Mouse (Mus musculus): Measurements from ENCODE around the gene Maf.

Maf gene

DNA sequence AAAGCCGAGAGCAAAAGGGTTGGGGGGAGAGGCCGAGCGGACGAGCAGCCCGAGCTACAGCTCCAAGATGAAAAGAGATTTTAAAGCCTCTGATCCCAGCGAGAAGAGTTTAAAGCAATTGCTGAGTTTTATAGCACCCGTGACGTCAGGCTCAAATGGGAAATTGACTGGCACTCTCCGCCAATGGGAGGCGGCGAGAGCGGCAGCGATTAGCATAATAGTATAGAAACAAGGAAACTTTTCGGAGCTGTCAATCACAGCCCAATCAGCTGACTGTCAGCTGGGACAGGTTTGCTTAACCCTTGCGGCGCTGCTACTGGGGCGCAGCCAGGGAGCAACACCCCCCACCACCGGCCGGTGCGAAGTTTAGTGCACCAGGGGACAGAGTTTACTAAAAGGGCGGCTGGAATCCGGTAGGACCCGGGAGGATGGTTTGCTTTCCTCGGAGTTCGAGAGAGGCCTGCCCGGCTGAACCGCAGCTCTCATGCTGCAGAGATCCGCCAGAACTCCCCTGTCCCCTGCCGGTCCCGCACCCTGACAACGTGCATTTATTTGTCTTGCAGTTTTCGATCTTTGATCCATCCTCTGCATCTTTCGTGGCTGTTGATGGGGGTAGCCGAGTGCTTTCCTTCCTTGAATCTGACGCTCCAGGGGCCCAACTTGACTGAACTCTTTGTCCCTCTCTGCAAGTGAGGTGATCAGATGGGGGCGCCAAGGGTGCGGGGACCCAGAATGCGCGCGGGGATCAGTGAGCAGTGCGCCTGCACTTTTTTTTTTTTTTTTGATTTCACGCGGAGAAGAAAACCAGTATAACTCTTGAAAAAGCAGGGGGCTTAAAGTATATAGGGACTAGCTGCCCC, at the start of gene Maf:
Maf (minus strand) TSS at position 64 of the 860 bp plus-strand sequence.
- DNase-seq (ENCODE audit: low spot score) = peak; percentile 98

DNA sequence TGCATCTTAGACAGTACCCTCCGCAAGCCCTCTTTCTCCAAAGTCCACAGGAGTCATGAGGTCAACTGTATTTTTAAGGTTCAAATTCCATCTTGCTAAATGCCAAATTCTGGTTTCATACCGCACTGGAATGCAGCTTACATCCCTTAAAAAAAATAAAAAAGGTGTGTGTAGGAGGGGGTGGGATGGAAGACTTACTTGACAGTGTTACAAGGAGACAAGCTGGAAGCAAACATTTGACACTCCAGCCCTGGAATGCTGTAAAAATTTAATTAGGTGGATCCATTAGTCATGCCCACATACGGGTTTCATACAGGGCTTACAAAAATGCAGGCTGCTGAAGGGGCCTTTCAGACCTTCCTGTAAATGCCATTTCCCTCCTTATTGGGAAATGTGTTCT, 49.4 kb upstream of the Maf start:
- no peak for DNase-seq (ENCODE audit: low spot score)

- peak; percentile 90 for DNase-seq (ENCODE audit: low spot score)
Measured at GRCm38 (mm10) chr8:115756027-115756426, 48.4 kb upstream of the Maf start.

DNA sequence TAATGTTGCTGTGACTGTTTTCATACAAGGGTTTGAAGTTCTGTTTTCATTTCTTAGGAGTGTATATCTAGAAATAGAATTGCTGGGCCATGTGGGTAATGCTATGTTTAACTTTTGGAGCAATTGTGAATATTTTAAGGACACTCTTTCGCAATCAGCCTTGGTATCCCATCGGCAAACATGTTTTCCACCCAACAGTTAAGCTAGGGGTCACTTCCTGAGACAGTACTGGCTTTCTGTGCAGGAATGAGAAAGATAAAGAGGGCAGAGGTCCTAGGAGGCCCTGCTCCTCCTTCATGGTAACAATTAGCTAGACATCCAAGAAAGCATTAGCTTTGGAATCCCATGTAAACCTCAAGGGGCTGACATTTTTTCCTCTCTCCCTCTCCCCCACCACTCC, 47.1 kb upstream of the Maf start:
- peak; percentile 58 for DNase-seq (ENCODE audit: low spot score)

GRCm38 (mm10) chr8:115753801-115754200, 46.2 kb upstream of the Maf start:
- DNase-seq (ENCODE audit: low spot score) = peak; percentile 56

DNA sequence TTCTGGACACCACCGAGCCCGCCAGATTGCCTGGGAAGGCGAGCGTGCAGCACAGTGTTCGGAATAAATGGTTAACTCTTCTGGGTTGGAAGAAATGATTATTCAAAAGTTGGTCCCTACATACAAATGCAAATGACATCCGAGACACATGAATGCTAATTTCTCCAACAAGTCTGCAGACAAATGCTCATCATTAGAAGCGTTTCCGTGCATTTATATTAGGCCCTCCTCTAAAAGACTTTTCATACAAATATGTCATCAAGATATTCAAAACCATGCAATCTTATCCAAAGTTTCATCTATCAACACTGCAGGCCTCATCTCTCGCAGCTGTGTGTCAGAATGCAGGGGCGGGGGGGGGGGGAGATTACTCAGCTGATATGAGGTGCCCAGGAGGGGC, 39.8 kb upstream of the Maf start:
- DNase-seq (ENCODE audit: low spot score) = no peak

- no peak for DNase-seq (ENCODE audit: low spot score)
Measured at GRCm38 (mm10) chr8:115745648-115746047, 38.1 kb upstream of the Maf start.

GRCm38 (mm10) chr8:115743441-115743840, 35.8 kb upstream of the Maf start:
- no peak for DNase-seq (ENCODE audit: low spot score)

GRCm38 (mm10) chr8:115742646-115743045, 35.1 kb upstream of the Maf start:
- DNase-seq (ENCODE audit: low spot score) = no peak

- DNase-seq (ENCODE audit: low spot score) = no peak
Measured at GRCm38 (mm10) chr8:115741964-115742363, 34.4 kb upstream of the Maf start.

- DNase-seq (ENCODE audit: low spot score) = no peak
Measured at GRCm38 (mm10) chr8:115739756-115740155, 32.2 kb upstream of the Maf start.

DNA sequence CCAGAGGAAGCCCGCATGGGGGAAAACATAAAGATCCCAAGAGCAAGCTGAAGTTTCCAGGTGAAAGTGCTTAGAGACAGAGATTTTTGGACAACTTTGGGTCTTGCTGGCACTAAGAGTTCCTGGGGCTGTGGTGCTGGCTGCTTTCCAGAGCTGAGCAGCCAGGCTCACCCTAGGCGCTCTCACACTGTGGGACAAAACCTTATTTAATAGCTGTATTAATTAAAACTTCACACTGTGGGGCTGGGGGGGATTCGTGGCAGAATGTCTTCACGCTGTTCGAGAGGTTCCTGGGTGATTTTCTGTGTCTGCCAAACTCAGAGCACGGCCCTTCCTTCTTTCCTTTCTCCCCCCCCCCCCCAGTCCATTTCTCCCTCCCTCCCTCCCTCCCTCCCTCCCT, 24.8 kb upstream of the Maf start:
- no peak for DNase-seq (ENCODE audit: low spot score)

GRCm38 (mm10) chr8:115726807-115727206, 19.2 kb upstream of the Maf start:
- no peak for DNase-seq (ENCODE audit: low spot score)

DNA sequence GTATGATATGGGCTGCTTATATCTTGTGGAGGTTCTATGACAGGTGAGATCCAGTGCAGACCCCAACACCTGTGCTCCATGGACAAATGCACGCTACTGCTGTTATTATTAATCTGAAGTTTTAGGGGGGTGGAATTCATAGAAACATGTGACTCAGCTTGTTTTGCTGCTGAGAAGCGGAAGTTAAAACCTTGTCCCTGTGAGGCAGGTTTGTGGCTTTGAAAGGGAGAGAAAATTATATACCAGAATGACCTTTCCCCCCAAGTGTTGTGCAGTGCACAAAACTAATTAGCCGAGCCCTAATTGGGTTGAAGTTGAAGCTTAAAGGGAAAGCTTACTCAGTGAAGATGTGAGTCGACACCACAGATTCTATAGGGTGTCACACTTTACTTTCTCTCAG, 18.6 kb upstream of the Maf start:
- no peak for DNase-seq (ENCODE audit: low spot score)

DNA sequence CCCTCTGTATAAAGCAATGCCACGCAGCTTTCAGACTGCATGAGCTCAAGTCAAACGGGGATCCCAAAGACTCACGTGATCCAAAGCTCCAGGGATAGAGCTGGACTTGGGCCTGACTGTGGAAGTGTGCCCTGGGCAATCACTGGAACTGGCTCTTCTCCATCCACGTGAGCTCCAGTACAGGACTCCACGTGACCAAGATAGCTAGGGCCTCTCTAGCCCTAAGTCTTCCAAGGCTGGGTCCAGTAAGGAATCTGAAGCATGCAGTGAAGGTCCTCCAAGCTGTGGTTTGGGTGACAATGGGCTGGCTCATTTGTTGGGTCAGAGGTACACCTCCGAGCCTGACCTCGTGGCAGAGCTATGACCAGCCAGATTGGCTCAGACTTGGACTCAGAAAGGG, 11.5 kb upstream of the Maf start:
- peak; percentile 94 for DNase-seq (ENCODE audit: low spot score)

- DNase-seq (ENCODE audit: low spot score) = peak; percentile 87
Measured at GRCm38 (mm10) chr8:115718621-115719020, 11.0 kb upstream of the Maf start.

- DNase-seq (ENCODE audit: low spot score) = no peak
Measured at GRCm38 (mm10) chr8:115715262-115715661, 7.7 kb upstream of the Maf start.

DNA sequence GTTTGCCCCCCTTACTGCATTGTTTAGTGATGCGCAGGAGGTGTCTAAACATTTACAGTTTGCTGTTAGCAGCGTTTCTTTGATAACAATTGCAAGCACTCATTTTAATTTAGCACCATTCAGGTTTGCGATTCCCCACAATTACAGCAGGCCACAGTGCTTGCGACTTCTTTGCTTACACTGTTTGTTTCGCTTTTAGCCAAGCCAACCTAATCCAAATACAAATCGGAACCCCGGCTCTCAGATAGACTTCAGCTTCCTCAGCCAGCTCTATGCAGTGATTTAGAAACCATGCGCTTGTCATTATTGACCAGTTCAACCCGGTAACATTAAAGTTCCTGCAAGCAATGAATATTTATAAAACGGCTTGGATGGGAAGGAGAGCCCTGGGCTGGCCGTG, 3.5 kb upstream of the Maf start:
- DNase-seq (ENCODE audit: low spot score) = no peak

DNA sequence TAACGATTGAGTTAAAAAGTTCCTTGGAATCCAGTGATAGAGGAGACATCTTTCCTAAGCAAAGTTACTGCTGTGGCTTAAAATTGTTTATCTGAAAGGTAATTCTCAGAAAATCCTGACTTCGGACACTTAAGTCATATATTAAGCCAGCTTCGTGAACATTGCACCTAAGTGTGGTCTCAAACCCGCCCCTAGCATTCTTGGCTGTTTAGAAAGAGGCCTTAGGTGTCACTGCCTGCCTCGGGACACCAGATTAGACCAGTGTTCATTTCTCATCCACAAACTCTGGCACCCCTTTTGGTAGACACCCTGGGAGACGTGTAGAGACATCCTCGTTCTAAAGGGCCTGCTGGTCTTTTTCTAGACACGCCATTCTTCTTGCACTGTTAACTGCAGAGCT, 2.3 kb upstream of the Maf start:
- DNase-seq (ENCODE audit: low spot score) = no peak

- peak; percentile 93 for DNase-seq (ENCODE audit: low spot score)
Measured at GRCm38 (mm10) chr8:115708936-115709780, 1.6 kb upstream of the Maf start.

DNA sequence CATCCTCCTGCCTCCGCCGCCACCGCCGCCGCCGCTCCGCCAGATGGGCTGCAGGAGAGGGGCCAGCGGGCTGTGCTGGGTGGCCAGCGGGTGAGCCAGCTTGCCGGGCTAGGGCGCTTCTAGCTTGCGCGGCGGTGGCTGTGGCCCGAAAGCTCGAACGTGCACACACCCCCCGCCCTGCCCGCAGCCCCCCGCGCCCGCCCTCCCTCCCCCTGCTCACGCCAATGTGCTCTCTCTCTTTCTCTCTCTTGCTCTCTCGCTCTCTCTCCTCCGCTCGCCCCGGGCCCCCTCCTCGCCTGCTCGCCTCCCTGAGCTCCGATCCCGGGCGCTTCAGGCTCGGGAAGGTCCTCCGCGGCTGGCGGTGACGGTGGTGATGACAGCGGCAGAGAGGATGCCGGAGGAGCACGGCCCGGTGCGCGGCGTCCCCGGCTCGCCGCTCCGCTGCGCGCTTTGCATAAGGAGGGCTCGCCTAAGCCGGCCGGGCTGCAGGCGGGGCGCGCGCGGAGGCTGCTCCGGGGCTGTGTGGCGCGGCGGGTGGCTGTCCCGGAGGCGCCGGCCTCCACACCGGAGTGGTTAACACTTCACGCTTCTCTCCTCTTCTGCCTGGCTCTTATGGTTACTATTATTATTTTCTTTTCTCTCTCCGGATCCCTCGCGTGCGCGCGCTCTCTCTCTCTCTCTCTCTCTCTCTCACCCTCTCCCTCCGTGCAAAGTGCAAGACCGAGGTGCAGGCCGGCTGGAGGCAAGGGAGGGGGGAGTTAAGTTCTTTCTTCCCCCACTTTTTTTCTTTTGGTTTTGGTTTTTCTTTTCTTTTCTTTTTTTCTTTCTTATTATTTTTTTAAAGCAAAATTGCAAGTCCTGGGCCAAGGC, 498 bp downstream of the Maf start:
- peak; percentile 67 for DNase-seq (ENCODE audit: low spot score)

GRCm38 (mm10) chr8:115706411-115706860, 1.2 kb downstream of the Maf start:
- DNase-seq (ENCODE audit: low spot score) = peak; percentile 39
